Mouse (Mus musculus): Measurements from ENCODE around the gene Pop5. TPM values are rescaled to one million over a fixed set of nuclear protein-coding genes. Genes with fewer than 3 reads are reported as not detected.

Pop5 gene
- total and polyA plus RNA-seq, 2 experiments from 2014 or later, result 55.6 to 99.3 TPM

GRCm38 (mm10) chr5:115267469-115268045, 31.9 kb downstream of the Pop5 start:
- ATAC-seq (no peak), DNase-seq (ENCODE audit: low spot score) (no peak)
- peaks cover 18% of the 10 kb centered on the region; the same call in 1 of the 2 replicates for H3K4me1 ChIP-seq (ENCODE audit: insufficient read depth, low read length)

DNA sequence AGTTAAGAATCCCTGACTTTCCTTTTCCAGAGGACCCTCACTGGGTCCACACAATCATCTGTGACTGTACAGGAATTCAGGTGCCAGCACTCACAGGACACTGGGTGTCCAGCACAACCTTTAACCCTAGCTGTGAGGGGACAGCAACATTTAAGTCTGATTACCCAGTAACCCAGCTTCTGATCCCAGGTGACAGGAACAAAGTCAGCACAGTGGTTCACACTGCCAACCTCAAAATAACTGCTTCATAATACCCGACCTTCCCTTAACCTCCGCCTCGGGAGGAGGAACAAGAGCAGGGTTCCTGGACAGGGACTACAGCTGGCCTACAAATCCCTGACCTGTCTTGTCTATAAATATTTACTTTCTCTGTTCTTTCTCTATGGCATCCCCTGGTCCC, 32.6 kb downstream of the Pop5 start:
- H3K4me2 ChIP-seq (ENCODE audit: low read depth, low read length), result no peak overlapping the region
- no peak overlapping the region for H3K9ac ChIP-seq (replicated peaks; ENCODE audit: low read length)
- H3K27me3 ChIP-seq (ENCODE audit: insufficient read depth, low read length), result no peaks in the 10 kb centered on the region
- ATAC-seq (no peak), DNase-seq (ENCODE audit: low spot score) (no peak)
- no peak overlapping the region for H3K27ac ChIP-seq
- H3K9me3 ChIP-seq (ENCODE audit: low read length), result no peaks in the 10 kb centered on the region
- peaks cover 18% of the 10 kb centered on the region; the same call in 1 of the 2 replicates for H3K4me1 ChIP-seq (ENCODE audit: insufficient read depth, low read length)
- no peak for TF ChIP-seq CTCF (IDR thresholded peaks at IDR 0.05; ENCODE audit: low read depth)
- WGBS, result 67% methylated on average over 3 of the region's 3 CpGs
- H3K36me3 ChIP-seq (ENCODE audit: insufficient read depth, low read length), result peaks cover 9% of the 10 kb centered on the region; the same call in 1 of the 2 replicates
- no peak overlapping the region for H3K4me3 ChIP-seq (ENCODE audit: low read length)

More at GRCm38 (mm10) chr5:115267469-115268045, 31.9 kb downstream of the Pop5 start:
- no peak for TF ChIP-seq CTCF (IDR thresholded peaks at IDR 0.05; ENCODE audit: low read depth)
- H3K27ac ChIP-seq, result no peak overlapping the region
- H3K4me2 ChIP-seq (ENCODE audit: low read depth, low read length), result no peak overlapping the region
- no peaks in the 10 kb centered on the region for H3K27me3 ChIP-seq (ENCODE audit: insufficient read depth, low read length)
- H3K4me3 ChIP-seq (ENCODE audit: low read length), result no peak overlapping the region
- 69% methylated on average over 3 of the region's 3 CpGs for WGBS
- H3K9ac ChIP-seq (replicated peaks; ENCODE audit: low read length), result no peak overlapping the region
- no peaks in the 10 kb centered on the region for H3K9me3 ChIP-seq (ENCODE audit: low read length)
- H3K36me3 ChIP-seq (ENCODE audit: insufficient read depth, low read length), result peaks cover 9% of the 10 kb centered on the region; the same call in 1 of the 2 replicates

DNA sequence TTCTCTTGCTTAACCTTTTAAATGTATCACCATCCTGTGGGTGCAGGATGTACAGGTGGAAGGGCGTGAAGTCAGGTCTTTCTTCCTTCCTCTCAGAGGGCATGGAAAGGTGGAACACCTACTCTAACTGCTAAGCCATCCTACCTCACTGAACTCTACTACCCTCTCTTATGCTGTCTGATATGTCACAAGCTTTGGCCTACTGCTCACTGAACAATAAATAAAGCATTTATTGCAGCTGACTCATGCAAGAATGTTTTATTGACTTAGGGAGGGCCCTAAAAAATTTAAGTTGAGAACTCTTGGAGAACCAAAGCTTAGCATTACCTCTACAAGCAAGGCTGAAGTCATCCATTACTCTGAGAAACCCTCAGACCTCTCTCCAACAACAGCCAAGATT, 34.3 kb downstream of the Pop5 start:
- DNase-seq (ENCODE audit: low spot score) (no peak), ATAC-seq (no peak)
- TF ChIP-seq CTCF (IDR thresholded peaks at IDR 0.05; ENCODE audit: low read depth), result no peak
- no peak overlapping the region; the same call in 1 of the 2 replicates for H3K9ac ChIP-seq (replicated peaks; ENCODE audit: low read length)
- peaks cover 6% of the 10 kb centered on the region; the same call in 1 of the 2 replicates for H3K36me3 ChIP-seq (ENCODE audit: insufficient read depth, low read length)
- H3K4me2 ChIP-seq (ENCODE audit: low read depth, low read length), result peak overlapping the region; percentile 82
- H3K27ac ChIP-seq, result no peak overlapping the region
- H3K27me3 ChIP-seq (ENCODE audit: insufficient read depth, low read length), result no peaks in the 10 kb centered on the region
- peaks cover 18% of the 10 kb centered on the region; the same call in 1 of the 2 replicates for H3K4me1 ChIP-seq (ENCODE audit: insufficient read depth, low read length)
- no peaks in the 10 kb centered on the region for H3K9me3 ChIP-seq (ENCODE audit: low read length)
- WGBS, result 93% methylated on average over 1 of the region's 1 CpGs
- no peak overlapping the region for H3K4me3 ChIP-seq (ENCODE audit: low read length)

GRCm38 (mm10) chr5:115271931-115272811, 36.5 kb downstream of the Pop5 start:
- peak overlapping the region; percentile 93 for H3K9ac ChIP-seq (replicated peaks; ENCODE audit: low read length)
- WGBS, result under 1% methylated on average over 68 of the region's 77 CpGs
- H3K27me3 ChIP-seq (ENCODE audit: insufficient read depth, low read length), result no peaks in the 10 kb centered on the region
- H3K4me2 ChIP-seq (ENCODE audit: low read depth, low read length), result peak overlapping the region; percentile 82
- peak overlapping the region; percentile 77 for H3K4me3 ChIP-seq (ENCODE audit: low read length)
- peak overlapping the region; percentile 92 for H3K27ac ChIP-seq
- H3K9me3 ChIP-seq (ENCODE audit: low read length), result no peaks in the 10 kb centered on the region
- DNase-seq (ENCODE audit: low spot score) (peak; percentile 21), ATAC-seq (peak; percentile 70; the same call in 1 of the 2 replicates)
- H3K36me3 ChIP-seq (ENCODE audit: insufficient read depth, low read length), result no peaks in the 10 kb centered on the region; the same call in 1 of the 2 replicates
- H3K4me1 ChIP-seq (ENCODE audit: insufficient read depth, low read length), result peaks cover 18% of the 10 kb centered on the region; the same call in 1 of the 2 replicates
- TF ChIP-seq CTCF (IDR thresholded peaks at IDR 0.05; ENCODE audit: low read depth), result no peak

GRCm38 (mm10) chr5:115272812-115273548, 37.3 kb downstream of the Pop5 start, which contains the start of gene Rnf10:
Gene Rnf10 (minus strand): TSS chr5:115272898.
- ATAC-seq (peak; percentile 92), DNase-seq (ENCODE audit: low spot score) (peak; percentile 98)
- peaks cover 18% of the 10 kb centered on the region; the same call in 1 of the 2 replicates for H3K4me1 ChIP-seq (ENCODE audit: insufficient read depth, low read length)
- peak within 1 kb of the TSS; percentile 82 for H3K4me2 ChIP-seq (ENCODE audit: low read depth, low read length)
- H3K27me3 ChIP-seq (ENCODE audit: insufficient read depth, low read length), result no peaks in the 10 kb centered on the region
- 12% methylated on average over 26 of the region's 26 CpGs for WGBS
- no peaks in the 10 kb centered on the region for H3K9me3 ChIP-seq (ENCODE audit: low read length)
- H3K9ac ChIP-seq (replicated peaks; ENCODE audit: low read length), result peak within 1 kb of the TSS; percentile 93
- no peaks in the 10 kb centered on the region; the same call in 1 of the 2 replicates for H3K36me3 ChIP-seq (ENCODE audit: insufficient read depth, low read length)
- peak within 1 kb of the TSS; percentile 77 for H3K4me3 ChIP-seq (ENCODE audit: low read length)
- TF ChIP-seq CTCF (IDR thresholded peaks at IDR 0.05; ENCODE audit: low read depth), result no peak
- peak within 1 kb of the TSS; percentile 92 for H3K27ac ChIP-seq

- 76% methylated on average over 6 of the region's 6 CpGs for WGBS
- Histone ChIP-seq H3K9me3 (ENCODE audit: low read length) (no peaks in the 10 kb centered on the region), H3K27me3 (ENCODE audit: insufficient read depth, low read length) (no peaks in the 10 kb centered on the region), H3K9ac (replicated peaks; ENCODE audit: low read length) (peak overlapping the region; percentile 93; the same call in 1 of the 2 replicates), H3K36me3 (ENCODE audit: insufficient read depth, low read length) (no peaks in the 10 kb centered on the region; the same call in 1 of the 2 replicates), H3K4me3 (ENCODE audit: low read length) (0 out of 2 replicates have a peak overlapping the region, but pooled peaks have one; percentile 77), H3K27ac (peak overlapping the region; percentile 92), H3K4me1 (ENCODE audit: insufficient read depth, low read length) (peaks cover 18% of the 10 kb centered on the region; the same call in 1 of the 2 replicates), H3K4me2 (ENCODE audit: low read depth, low read length) (peak overlapping the region; percentile 82)
- no peak for ATAC-seq
- TF ChIP-seq CTCF (IDR thresholded peaks at IDR 0.05; ENCODE audit: low read depth), result no peak
- no peak for DNase-seq (ENCODE audit: low spot score)
Observed at GRCm38 (mm10) chr5:115273549-115274135, 38.0 kb downstream of the Pop5 start.

Measured in hindbrain, postnatal 0 days (tissue).